Mouse (Mus musculus): ENCODE measurements around the gene Pcyt2. TPM values are rescaled to one million over a fixed set of nuclear protein-coding genes. Genes with fewer than 3 reads are reported as not detected.

Pcyt2 gene
- polyA plus RNA-seq, 1 experiment, result 168 TPM

DNA sequence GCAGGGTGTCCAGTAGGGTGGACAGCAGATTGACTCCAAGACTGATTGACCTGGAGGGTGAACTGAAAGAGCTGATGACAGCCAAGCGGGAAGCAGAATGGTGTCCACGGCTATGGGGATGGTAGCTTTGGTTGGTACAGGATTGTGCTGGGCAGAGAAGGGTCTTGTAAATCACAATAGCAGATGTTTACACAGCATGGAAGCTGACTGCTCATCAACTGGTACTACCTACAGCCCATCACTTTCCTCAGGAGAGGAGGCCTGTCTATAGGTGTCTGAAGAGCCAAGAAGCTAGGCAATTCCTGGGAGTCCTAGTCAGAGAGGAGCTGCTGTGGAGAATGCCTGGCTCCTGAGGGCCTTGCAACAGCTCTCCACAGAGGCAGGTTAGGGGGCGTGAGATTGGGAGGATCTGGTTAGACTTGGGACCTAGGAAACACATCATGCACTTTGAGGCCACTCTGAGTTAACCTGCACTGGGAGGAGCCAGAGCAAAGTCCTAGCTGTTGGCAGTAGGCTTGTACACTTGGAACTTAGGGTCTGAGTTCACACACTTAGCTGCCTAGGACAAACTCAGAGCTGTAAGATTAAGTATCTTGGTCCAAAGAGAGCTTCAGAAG lies 41.3 kb downstream of the Pcyt2 start:
- peaks cover 47% of the 10 kb centered on the region for H3K36me3 ChIP-seq (replicated peaks; ENCODE audit: low read length)
- peaks cover 74% of the 10 kb centered on the region for H3K4me1 ChIP-seq
- TF ChIP-seq FLI1 (IDR thresholded peaks at IDR 0.05; ENCODE audit: low read length), result no peak
- TF ChIP-seq GATA1 (IDR thresholded peaks at IDR 0.05; ENCODE audit: borderline replicate concordance, low read length), result no peak
- H3K4me3 ChIP-seq (replicated peaks), result peak overlapping the region; percentile 23
- no peaks in the 10 kb centered on the region for H3K27me3 ChIP-seq (replicated peaks)
- no peaks in the 10 kb centered on the region for H3K9me3 ChIP-seq

DNA sequence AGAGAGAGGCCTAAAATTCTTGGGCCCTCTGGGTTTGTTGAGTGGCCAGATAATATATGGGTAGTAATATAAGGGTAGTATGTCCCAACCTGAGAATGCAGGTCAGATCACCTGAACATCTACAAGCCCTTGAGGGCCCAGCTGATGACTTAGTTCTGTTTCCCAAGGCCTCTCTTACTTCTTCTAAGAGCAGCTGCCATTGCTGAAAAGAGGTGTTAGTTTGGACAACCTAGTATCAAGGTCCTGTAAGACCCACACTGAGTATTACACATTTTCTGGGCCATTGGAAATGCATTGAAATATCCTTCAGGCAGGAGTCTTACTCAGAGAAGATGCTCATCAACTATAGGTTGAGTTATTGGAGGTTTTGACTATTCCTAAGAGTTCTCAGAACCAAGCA lies 41.8 kb downstream of the Pcyt2 start:
- H3K4me3 ChIP-seq (replicated peaks), result no peak overlapping the region
- TF ChIP-seq GATA1 (IDR thresholded peaks at IDR 0.05; ENCODE audit: borderline replicate concordance, low read length) (no peak), FLI1 (IDR thresholded peaks at IDR 0.05; ENCODE audit: low read length) (no peak)
- H3K27me3 ChIP-seq (replicated peaks), result no peaks in the 10 kb centered on the region
- H3K36me3 ChIP-seq (replicated peaks; ENCODE audit: low read length), result peaks cover 52% of the 10 kb centered on the region
- peaks cover 79% of the 10 kb centered on the region for H3K4me1 ChIP-seq
- H3K9me3 ChIP-seq, result no peaks in the 10 kb centered on the region

GRCm38 (mm10) chr11:120575046-120575445 lies 42.7 kb downstream of the Pcyt2 start:
- peak overlapping the region; percentile 38 for H3K4me3 ChIP-seq (replicated peaks)
- H3K36me3 ChIP-seq (replicated peaks; ENCODE audit: low read length), result peaks cover 58% of the 10 kb centered on the region

DNA sequence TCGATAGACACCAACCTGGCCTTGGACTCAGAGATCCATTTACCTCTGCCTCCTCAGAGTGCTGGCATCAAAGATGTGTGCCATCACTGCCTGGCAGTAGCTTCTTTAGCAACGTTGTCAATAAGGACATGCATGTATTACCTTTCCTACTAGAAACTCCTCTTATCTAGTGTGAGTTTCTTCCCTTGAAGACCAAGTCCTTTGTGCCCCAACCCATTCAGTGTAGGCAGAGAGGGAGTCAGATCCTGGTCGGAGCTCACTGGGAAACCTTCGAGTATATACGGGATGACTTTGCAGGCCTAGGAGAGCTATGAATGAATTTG lies 43.5 kb downstream of the Pcyt2 start:
- H3K36me3 ChIP-seq (replicated peaks; ENCODE audit: low read length), result peaks cover 53% of the 10 kb centered on the region
- peak overlapping the region; percentile 99 for H3K4me3 ChIP-seq (replicated peaks)
- H3K9me3 ChIP-seq, result no peaks in the 10 kb centered on the region
- no peak for TF ChIP-seq GATA1 (IDR thresholded peaks at IDR 0.05; ENCODE audit: borderline replicate concordance, low read length)
- no peak for TF ChIP-seq FLI1 (IDR thresholded peaks at IDR 0.05; ENCODE audit: low read length)
- no peaks in the 10 kb centered on the region for H3K27me3 ChIP-seq (replicated peaks)
- peaks cover 77% of the 10 kb centered on the region for H3K4me1 ChIP-seq

More at GRCm38 (mm10) chr11:120575046-120575445, 42.7 kb downstream of the Pcyt2 start:
- Histone ChIP-seq H3K4me1 (peaks cover 83% of the 10 kb centered on the region), H3K9me3 (no peaks in the 10 kb centered on the region), H3K27me3 (replicated peaks) (no peaks in the 10 kb centered on the region)
- TF ChIP-seq GATA1 (IDR thresholded peaks at IDR 0.05; ENCODE audit: borderline replicate concordance, low read length), result no peak

DNA sequence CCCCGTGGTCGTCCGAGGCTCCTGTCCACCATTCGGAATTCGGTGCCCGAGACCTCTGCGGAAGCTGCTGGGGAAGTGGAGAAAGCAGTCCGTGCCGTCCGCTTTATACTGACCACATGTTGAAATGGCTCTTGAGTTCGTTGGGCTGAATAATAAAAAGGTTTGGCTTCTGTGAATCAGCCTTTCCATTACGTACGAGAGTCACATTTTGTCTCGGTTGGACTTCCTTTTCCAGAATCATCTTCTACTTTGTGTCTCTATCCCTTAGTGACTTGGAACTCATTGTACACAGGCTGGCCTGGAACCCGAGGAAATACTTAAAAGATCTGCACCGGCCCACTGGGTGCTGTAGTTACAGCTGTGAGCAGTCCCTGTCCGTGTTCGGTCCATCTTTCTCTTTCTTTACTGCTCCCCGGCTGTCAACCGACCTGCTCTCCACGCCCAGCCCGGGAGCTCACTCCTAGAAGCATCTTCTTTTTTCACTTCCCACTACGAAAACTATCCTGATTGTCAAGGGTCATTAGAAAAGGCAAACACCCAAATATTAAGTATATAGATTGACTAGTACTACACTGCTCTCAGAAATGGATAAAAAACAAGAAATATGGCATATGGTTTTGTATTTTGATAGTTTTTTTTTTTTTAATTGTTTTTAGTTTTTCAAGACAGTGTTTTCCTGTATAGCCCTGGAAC lies 44.0 kb downstream of the Pcyt2 start:
- Histone ChIP-seq H3K36me3 (replicated peaks; ENCODE audit: low read length) (peaks cover 49% of the 10 kb centered on the region), H3K4me1 (peaks cover 72% of the 10 kb centered on the region)
- TF ChIP-seq FLI1 (IDR thresholded peaks at IDR 0.05; ENCODE audit: low read length) (no peak), GATA1 (IDR thresholded peaks at IDR 0.05; ENCODE audit: borderline replicate concordance, low read length) (no peak)

GRCm38 (mm10) chr11:120572752-120573584 lies 44.8 kb downstream of the Pcyt2 start, which contains the start of gene P4hb:
Gene P4hb, minus strand, starts transcription at chr11:120573253.
- no peaks in the 10 kb centered on the region for H3K27me3 ChIP-seq (replicated peaks)
- TF ChIP-seq GATA1 (IDR thresholded peaks at IDR 0.05; ENCODE audit: borderline replicate concordance, low read length) (no peak), FLI1 (IDR thresholded peaks at IDR 0.05; ENCODE audit: low read length) (peak; percentile 90; the same call in 1 of the 2 replicates)
- peaks cover 72% of the 10 kb centered on the region for H3K4me1 ChIP-seq
- peaks cover 49% of the 10 kb centered on the region for H3K36me3 ChIP-seq (replicated peaks; ENCODE audit: low read length)
- no peaks in the 10 kb centered on the region for H3K9me3 ChIP-seq
- peak within 1 kb of the TSS; percentile 99 for H3K4me3 ChIP-seq (replicated peaks)

More for the DNA sequence above, 44.0 kb downstream of the Pcyt2 start:
- Histone ChIP-seq H3K9me3 (no peaks in the 10 kb centered on the region), H3K27me3 (replicated peaks) (no peaks in the 10 kb centered on the region), H3K4me3 (replicated peaks) (peak overlapping the region; percentile 99)

DNA sequence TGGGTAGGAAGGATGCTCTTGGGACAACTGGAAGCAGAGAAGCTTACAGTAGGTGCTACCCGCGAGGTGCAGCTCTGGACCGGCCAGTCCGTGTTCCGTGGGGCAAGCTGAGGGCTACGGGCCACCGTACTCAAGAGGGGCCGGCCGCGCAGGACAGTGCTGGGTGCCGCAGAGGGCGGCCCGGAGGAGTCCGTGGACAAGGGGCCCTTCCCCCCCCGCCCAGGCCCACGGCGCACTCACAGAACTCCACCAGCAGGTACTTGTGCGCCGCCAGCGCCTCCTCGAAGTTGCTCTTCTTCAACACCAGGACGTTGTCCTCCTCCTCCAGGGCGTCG lies 45.4 kb downstream of the Pcyt2 start:
- H3K27me3 ChIP-seq (replicated peaks), result no peaks in the 10 kb centered on the region
- peaks cover 49% of the 10 kb centered on the region for H3K36me3 ChIP-seq (replicated peaks; ENCODE audit: low read length)
- no peaks in the 10 kb centered on the region for H3K9me3 ChIP-seq
- TF ChIP-seq GATA1 (IDR thresholded peaks at IDR 0.05; ENCODE audit: borderline replicate concordance, low read length) (no peak), FLI1 (IDR thresholded peaks at IDR 0.05; ENCODE audit: low read length) (no peak)
- H3K4me1 ChIP-seq, result peaks cover 72% of the 10 kb centered on the region
- H3K4me3 ChIP-seq (replicated peaks), result peak overlapping the region; percentile 99

- Histone ChIP-seq H3K36me3 (replicated peaks; ENCODE audit: low read length) (peaks cover 49% of the 10 kb centered on the region), H3K9me3 (no peaks in the 10 kb centered on the region), H3K4me1 (peaks cover 72% of the 10 kb centered on the region), H3K27me3 (replicated peaks) (no peaks in the 10 kb centered on the region), H3K4me3 (replicated peaks) (peak overlapping the region; percentile 99)
- TF ChIP-seq FLI1 (IDR thresholded peaks at IDR 0.05; ENCODE audit: low read length) (no peak), GATA1 (IDR thresholded peaks at IDR 0.05; ENCODE audit: borderline replicate concordance, low read length) (no peak)
Measured at GRCm38 (mm10) chr11:120571754-120572416, 45.9 kb downstream of the Pcyt2 start.

- Histone ChIP-seq H3K27me3 (replicated peaks) (no peaks in the 10 kb centered on the region), H3K36me3 (replicated peaks; ENCODE audit: low read length) (peaks cover 49% of the 10 kb centered on the region), H3K4me3 (replicated peaks) (peak overlapping the region; percentile 99), H3K9me3 (no peaks in the 10 kb centered on the region), H3K4me1 (peaks cover 70% of the 10 kb centered on the region)
- no peak for TF ChIP-seq FLI1 (IDR thresholded peaks at IDR 0.05; ENCODE audit: low read length)
- no peak for TF ChIP-seq GATA1 (IDR thresholded peaks at IDR 0.05; ENCODE audit: borderline replicate concordance, low read length)
Measured at GRCm38 (mm10) chr11:120571122-120571521, 46.6 kb downstream of the Pcyt2 start.
